Mouse (Mus musculus): ENCODE measurements around the gene Shisa7. TPM values are rescaled to one million over a fixed set of nuclear protein-coding genes. Genes with fewer than 3 reads are reported as not detected.
"Not testable (repeated sequence)": the region's sequence is repeated elsewhere in the genome, so short reads cannot be mapped to it uniquely, and the experiment has no call there.

Gene Shisa7
- polyA plus RNA-seq, 1 experiment from 2014 or later: 10.9 TPM

DNA sequence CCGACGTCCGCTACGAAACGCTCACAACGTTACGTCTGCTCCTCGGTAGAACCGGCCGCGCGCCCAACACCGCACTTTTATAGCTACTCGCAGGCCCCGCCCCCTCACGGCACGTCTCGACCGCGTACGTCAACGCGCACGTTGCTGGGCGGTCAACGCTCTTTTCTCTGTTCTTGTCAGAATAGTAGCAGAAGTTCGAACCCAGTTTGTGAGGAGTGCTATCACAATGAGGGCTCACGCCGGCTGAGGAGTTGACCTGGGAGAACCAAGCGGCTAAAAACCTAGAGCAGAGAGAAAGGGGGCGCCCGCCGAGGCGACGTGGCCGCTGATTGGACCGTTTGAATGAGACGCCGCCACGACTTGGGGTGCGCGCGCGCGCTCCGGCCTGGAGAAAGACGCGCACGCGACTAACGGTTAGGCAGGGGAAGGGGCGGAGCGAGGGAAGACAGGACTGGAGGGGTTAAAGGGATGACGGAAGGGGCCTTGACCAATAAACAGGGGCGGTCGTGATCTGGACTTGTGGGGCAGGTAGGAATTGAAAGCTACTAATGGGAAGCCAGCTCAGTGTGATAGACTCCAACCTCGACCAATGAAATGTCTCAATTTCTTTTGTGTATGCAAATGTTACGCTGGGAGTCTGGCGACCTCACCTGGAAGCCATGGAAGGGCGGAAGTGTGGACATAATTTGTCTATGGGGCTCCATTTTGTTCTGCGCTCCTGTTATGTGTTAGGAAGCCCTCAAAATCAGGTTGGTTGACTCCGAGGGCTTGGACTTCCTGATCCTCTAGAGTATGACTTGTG is 32.0 kb downstream of the Shisa7 start, which contains the start of gene Ube2s:
Ube2s (minus strand) TSS at position 288 of the 802 bp plus-strand sequence.
- peaks cover 21% of the 10 kb centered on the region for H3K36me3 ChIP-seq
- H3K27me3 ChIP-seq: no peaks in the 10 kb centered on the region
- H3K9me3 ChIP-seq: no peaks in the 10 kb centered on the region
- peak within 1 kb of the TSS; percentile 97 for H3K4me3 ChIP-seq
- peak; percentile 99 for ATAC-seq (ENCODE audit: low FRiP score)
- under 1% methylated on average over 62 of the region's 62 CpGs for WGBS
- H3K4me1 ChIP-seq (replicated peaks): peaks cover 32% of the 10 kb centered on the region
- peak within 1 kb of the TSS; percentile 98 for H3K9ac ChIP-seq
- H3K27ac ChIP-seq: peak within 1 kb of the TSS; percentile 98
- H3K4me2 ChIP-seq: peak within 1 kb of the TSS; percentile 82

DNA sequence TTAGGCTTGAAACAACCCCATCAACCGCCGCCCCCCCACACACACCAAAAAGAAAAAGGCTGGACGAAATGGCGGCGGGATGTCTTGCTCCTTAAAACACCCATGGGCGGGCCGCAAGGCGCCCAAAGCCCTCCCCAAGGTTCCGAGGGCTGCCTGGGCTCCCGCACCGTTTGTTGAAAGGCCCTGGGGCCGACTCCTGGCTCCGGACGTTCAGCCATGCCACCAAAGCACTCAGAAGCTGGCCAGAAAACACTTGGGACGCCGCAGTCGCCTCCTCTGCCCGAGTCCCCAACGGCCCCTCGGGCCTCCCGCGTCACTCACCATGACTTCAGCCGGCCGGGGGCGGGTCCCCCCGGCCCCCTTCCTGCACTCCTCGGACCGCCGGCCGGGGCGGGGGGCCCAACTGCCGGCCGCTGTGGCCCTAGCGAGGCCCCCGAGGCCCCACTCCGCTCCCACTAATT is 32.6 kb downstream of the Shisa7 start:
- WGBS: 2% methylated on average over 31 of the region's 36 CpGs
- Histone ChIP-seq H3K27ac (peak overlapping the region; percentile 98), H3K36me3 (peaks cover 27% of the 10 kb centered on the region), H3K27me3 (no peaks in the 10 kb centered on the region), H3K4me2 (peak overlapping the region; percentile 82), H3K4me3 (peak overlapping the region; percentile 97), H3K9ac (peak overlapping the region; percentile 98), H3K9me3 (no peaks in the 10 kb centered on the region), H3K4me1 (replicated peaks) (peaks cover 32% of the 10 kb centered on the region)
- no peak; the same call in 1 of the 2 replicates for ATAC-seq (ENCODE audit: low FRiP score)

- peaks cover 32% of the 10 kb centered on the region for H3K4me1 ChIP-seq (replicated peaks)
- peak overlapping the region; percentile 98 for H3K9ac ChIP-seq
- not testable (repeated sequence) for H3K27me3 ChIP-seq; H3K9me3 ChIP-seq; ATAC-seq (ENCODE audit: low FRiP score); H3K27ac ChIP-seq
- H3K36me3 ChIP-seq: peaks cover 29% of the 10 kb centered on the region
- H3K4me2 ChIP-seq: peak overlapping the region; percentile 82
- 45% methylated on average over 10 of the region's 10 CpGs for WGBS
- peak overlapping the region; percentile 97 for H3K4me3 ChIP-seq
Measured at GRCm38 (mm10) chr7:4811131-4811530, 33.4 kb downstream of the Shisa7 start.

GRCm38 (mm10) chr7:4806716-4807115 is 37.8 kb downstream of the Shisa7 start:
- H3K27ac ChIP-seq: no peak overlapping the region
- H3K36me3 ChIP-seq: peaks cover 37% of the 10 kb centered on the region
- 93% methylated on average over 7 of the region's 7 CpGs for WGBS
- H3K4me1 ChIP-seq (replicated peaks): peaks cover 26% of the 10 kb centered on the region
- H3K4me2 ChIP-seq: no peak overlapping the region
- H3K27me3 ChIP-seq: no peaks in the 10 kb centered on the region
- H3K9ac ChIP-seq: no peak overlapping the region
- ATAC-seq (ENCODE audit: low FRiP score): no peak
- H3K4me3 ChIP-seq: no peak overlapping the region
- H3K9me3 ChIP-seq: no peaks in the 10 kb centered on the region

DNA sequence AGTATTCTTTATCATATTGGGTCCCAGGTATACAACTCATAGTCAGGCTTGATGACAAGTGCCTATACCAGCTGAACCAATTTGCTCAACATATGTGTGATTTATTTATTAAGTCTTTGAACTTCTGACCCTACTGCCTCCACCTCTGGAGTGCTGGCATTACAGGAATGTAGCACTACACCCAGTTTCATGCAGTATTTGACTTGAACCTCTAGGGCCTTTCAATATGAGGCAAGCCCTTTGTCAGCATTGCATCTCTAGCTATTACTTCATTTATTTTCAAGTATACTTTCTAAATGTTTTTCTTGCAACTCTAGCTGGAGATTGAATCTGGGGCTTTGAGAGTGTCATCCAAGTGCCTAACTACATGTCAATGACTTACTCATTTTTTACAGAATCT is 42.2 kb downstream of the Shisa7 start:
- Histone ChIP-seq H3K27me3 (no peaks in the 10 kb centered on the region), H3K4me2 (no peak overlapping the region), H3K9me3 (no peaks in the 10 kb centered on the region), H3K4me3 (no peak overlapping the region), H3K9ac (no peak overlapping the region), H3K36me3 (peaks cover 23% of the 10 kb centered on the region), H3K4me1 (replicated peaks) (no peaks in the 10 kb centered on the region), H3K27ac (no peak overlapping the region)
- ATAC-seq (ENCODE audit: low FRiP score): no peak

DNA sequence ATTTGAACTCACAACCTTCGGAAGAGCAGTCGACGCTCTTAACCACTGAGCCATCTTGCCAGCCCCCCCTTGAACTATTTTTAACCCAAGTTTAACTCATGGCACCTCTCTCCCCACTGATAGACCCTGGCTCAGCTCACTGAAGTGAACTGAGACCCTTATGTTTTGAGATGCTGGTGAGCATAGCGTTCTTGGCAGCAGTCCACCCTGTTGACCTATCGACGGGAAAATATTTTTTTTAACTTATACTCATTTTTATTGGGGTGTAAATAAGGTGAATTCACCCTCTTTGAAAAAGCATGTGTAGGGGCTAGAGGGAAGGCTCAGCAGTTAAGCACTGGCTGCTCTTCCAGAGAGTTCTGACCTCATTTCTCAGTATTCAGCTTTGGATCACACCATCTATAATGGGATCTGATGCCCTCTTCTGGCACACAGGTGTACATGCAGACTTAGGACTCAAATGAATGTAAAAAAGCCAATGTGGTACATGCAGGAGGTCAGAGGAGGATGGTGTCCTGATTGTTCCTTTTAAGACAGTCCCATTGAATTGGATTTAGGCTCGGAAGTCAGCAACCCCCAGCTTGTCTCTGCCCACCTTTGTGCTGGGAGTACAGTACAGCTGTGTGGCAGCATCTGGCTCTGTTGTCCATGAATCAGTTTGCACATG is 48.6 kb downstream of the Shisa7 start:
- Histone ChIP-seq H3K4me3 (no peak overlapping the region), H3K9me3 (no peaks in the 10 kb centered on the region), H3K27ac (no peak overlapping the region), H3K27me3 (0 out of 2 replicates have a peak, but pooled peaks cover 2% of the 10 kb centered on the region), H3K4me1 (replicated peaks) (peaks cover 14% of the 10 kb centered on the region), H3K36me3 (peaks cover 42% of the 10 kb centered on the region), H3K9ac (no peak overlapping the region), H3K4me2 (no peak overlapping the region)
- 75% methylated on average over 7 of the region's 7 CpGs for WGBS
- no peak for ATAC-seq (ENCODE audit: low FRiP score)

- H3K9me3 ChIP-seq: no peaks in the 10 kb centered on the region
- H3K36me3 ChIP-seq: peaks cover 42% of the 10 kb centered on the region
- H3K9ac ChIP-seq: no peak overlapping the region
- no peak for ATAC-seq (ENCODE audit: low FRiP score)
- H3K4me1 ChIP-seq (replicated peaks): peaks cover 14% of the 10 kb centered on the region
- WGBS: 93% methylated on average over 3 of the region's 3 CpGs
- 0 out of 2 replicates have a peak overlapping the region, but pooled peaks have one; percentile 1 for H3K4me3 ChIP-seq
- H3K27ac ChIP-seq: no peak overlapping the region
- no peak overlapping the region for H3K4me2 ChIP-seq
- peaks cover 11% of the 10 kb centered on the region for H3K27me3 ChIP-seq
Measured at GRCm38 (mm10) chr7:4794631-4795168, 49.8 kb downstream of the Shisa7 start.

GRCm38 (mm10) chr7:4793674-4794073 is 50.8 kb downstream of the Shisa7 start:
- Histone ChIP-seq H3K4me1 (replicated peaks) (peaks cover 23% of the 10 kb centered on the region), H3K4me3 (peak overlapping the region; percentile 85), H3K27me3 (peaks cover 16% of the 10 kb centered on the region), H3K27ac (peak overlapping the region; percentile 92; the same call in 1 of the 2 replicates), H3K36me3 (peaks cover 42% of the 10 kb centered on the region), H3K9me3 (no peaks in the 10 kb centered on the region), H3K4me2 (peak overlapping the region; percentile 89), H3K9ac (peak overlapping the region; percentile 91)
- WGBS: 51% methylated on average over 4 of the region's 4 CpGs
- no peak for ATAC-seq (ENCODE audit: low FRiP score)

GRCm38 (mm10) chr7:4793248-4793647 is 51.2 kb downstream of the Shisa7 start:
- H3K9ac ChIP-seq: peak overlapping the region; percentile 91
- peak overlapping the region; percentile 89 for H3K4me2 ChIP-seq
- H3K9me3 ChIP-seq; ATAC-seq (ENCODE audit: low FRiP score): not testable (repeated sequence)
- WGBS: under 1% methylated on average over 29 of the region's 31 CpGs
- H3K27ac ChIP-seq: peak overlapping the region; percentile 92
- H3K4me1 ChIP-seq (replicated peaks): peaks cover 27% of the 10 kb centered on the region
- H3K27me3 ChIP-seq: peaks cover 19% of the 10 kb centered on the region
- H3K36me3 ChIP-seq: peaks cover 42% of the 10 kb centered on the region
- peak overlapping the region; percentile 85 for H3K4me3 ChIP-seq

DNA sequence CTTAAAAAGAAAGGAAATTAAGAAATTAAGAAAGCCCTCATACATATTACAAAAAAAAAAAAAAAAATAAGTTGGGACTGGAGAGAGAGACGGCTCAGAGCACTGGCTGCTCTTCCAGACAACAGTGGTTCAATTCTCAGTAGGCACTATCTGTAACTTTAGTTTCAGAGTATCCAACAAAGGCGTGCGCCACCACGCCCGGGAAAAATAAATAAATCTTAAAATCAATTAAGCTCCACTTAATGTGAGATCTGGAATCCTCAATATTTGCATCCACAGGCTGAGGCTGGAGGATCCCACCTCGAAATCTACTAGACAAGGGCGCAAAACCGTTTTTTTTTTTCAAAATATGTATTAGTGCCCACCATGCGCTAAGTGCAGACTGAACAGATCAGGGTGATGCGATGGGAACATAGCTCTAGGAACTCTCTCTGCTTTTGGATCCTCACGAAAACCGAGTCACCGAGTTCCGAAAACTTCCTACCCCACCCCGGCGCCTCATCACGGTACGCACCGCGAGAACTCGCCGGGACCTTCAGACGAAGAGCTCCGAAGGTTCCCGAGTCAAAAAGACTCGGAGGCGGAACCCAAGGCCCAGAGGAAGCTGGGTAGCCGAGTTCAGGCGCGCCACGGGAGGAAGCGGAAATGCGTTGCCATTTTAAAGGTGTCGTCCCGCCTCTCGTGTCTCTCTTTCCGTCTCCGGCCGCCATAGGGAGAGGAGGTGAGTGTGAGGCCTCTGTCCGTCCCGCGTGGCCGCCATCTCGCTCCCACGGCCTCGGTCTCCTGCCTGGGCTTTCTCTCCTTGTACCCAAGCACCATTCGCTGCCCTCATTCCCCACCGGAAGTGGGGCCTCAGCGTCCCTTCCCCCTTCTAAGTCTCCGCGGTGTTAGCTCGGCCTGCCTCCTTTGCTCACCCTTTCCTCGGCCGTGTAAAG is 52.0 kb downstream of the Shisa7 start, which contains the start of gene Rpl28:
Rpl28 (plus strand) TSS at position 597 of the 935 bp plus-strand sequence.
- peak; percentile 90 for ATAC-seq (ENCODE audit: low FRiP score)
- peaks cover 28% of the 10 kb centered on the region for H3K4me1 ChIP-seq (replicated peaks)
- 2% methylated on average over 54 of the region's 54 CpGs for WGBS
- peak within 1 kb of the TSS; percentile 91 for H3K9ac ChIP-seq
- peak within 1 kb of the TSS; percentile 85 for H3K4me3 ChIP-seq
- H3K27ac ChIP-seq: peak within 1 kb of the TSS; percentile 92
- peak within 1 kb of the TSS; percentile 89 for H3K4me2 ChIP-seq
- H3K36me3 ChIP-seq: peaks cover 36% of the 10 kb centered on the region
- no peaks in the 10 kb centered on the region for H3K9me3 ChIP-seq
- H3K27me3 ChIP-seq: peaks cover 24% of the 10 kb centered on the region

DNA sequence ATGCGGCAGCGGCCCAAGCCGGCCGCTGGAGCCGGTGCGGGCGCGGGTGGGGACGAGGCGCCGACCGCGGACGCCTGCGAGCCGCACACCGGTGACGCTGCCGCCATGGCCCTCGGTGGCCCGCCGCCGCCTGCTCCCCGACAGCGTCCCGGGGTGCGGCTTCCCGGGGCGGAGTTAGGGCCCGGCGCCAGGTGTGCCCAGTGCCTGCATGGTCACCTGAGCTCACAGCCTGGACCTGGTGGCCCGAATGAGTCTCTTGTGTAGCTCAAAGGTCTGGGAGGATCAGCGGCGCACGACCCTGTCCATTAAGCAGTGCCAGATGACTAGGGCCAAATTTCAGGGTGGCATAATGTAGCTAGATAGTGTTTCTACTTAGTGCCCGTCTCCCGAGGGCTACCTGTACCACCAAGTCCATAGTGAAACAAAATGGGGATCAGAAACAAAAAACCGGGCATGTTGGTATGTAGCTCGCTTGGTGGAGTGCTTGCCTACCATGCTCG is 55.0 kb downstream of the Shisa7 start, which contains the start of gene Tmem238:
Tmem238 (minus strand) TSS at position 221 of the 500 bp plus-strand sequence.
- Histone ChIP-seq H3K4me1 (replicated peaks) (peaks cover 25% of the 10 kb centered on the region), H3K36me3 (peaks cover 5% of the 10 kb centered on the region), H3K9ac (peak within 1 kb of the TSS; percentile 86), H3K4me2 (peak within 1 kb of the TSS; percentile 84), H3K4me3 (peak within 1 kb of the TSS; percentile 56), H3K27me3 (peaks cover 35% of the 10 kb centered on the region), H3K9me3 (no peaks in the 10 kb centered on the region), H3K27ac (peak within 1 kb of the TSS; percentile 55)
- WGBS: 11% methylated on average over 37 of the region's 40 CpGs
- ATAC-seq (ENCODE audit: low FRiP score): no peak

Measured in hindbrain, embryonic 13.5 days (tissue).